8 mouse cellular contexts compared by ENCODE assay signal in the genomic region with DNA sequence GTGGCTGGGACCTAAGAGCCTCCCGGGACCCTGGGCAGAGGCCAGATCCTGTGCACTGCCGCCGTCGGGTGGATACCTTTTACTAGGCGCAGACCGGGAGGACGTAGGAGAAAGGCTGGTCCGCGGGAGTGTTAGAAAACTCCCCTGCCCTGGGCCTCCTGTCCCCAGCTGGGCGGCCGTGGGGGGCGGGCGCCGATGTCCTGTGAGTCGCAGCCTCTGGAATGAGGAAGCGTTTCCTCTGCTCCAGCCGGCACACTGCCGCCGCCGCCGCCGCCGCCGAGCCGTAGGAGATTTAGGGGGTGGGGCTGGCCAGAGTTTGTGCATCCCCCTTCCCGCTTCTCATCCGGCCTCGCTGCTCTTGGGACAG. TPM values are rescaled to one million over a fixed set of nuclear protein-coding genes. Genes with fewer than 3 reads are reported as not detected.
A peak's percentile ranks its signal among the peaks of the same experiment; 100 is the strongest.
DNase-seq lines count a peak whose midpoint lies in the region; ATAC-seq lines count a peak whose summit lies in the region.

No protein-coding gene starts in this region.

- no peaks in the 10 kb centered on the region for H3K27me3 ChIP-seq in heart, embryonic 16.5 days (ENCODE audit: control insufficient read depth, insufficient read depth, low read length)

- H3K27ac ChIP-seq in heart, embryonic 16.5 days (ENCODE audit: low read length): peak overlapping the region; percentile 100

- peak; percentile 58 for DNase-seq in CD4-positive helper T cell, adult 2 months (ENCODE audit: low read depth, low spot score)
- DNase-seq in kidney, postnatal 10 days: peak; percentile 94
- peak; percentile 88 for DNase-seq in lung, postnatal 25 days (ENCODE audit: low spot score)
- DNase-seq in right cerebral cortex, postnatal 14 days: peak; percentile 57
- DNase-seq in cerebellum, postnatal 36 days: no peak

- peak overlapping the region; percentile 98 for H3K4me3 ChIP-seq in heart, embryonic 16.5 days (ENCODE audit: low read length)

- peaks cover 31% of the 10 kb centered on the region for H3K4me1 ChIP-seq in heart, embryonic 16.5 days (ENCODE audit: control insufficient read depth, insufficient read depth, low read length)

- WGBS in heart, embryonic 16.5 days: under 1% methylated on average over 27 of the region's 28 CpGs

- peak overlapping the region; percentile 83 for H3K4me2 ChIP-seq in heart, embryonic 16.5 days (ENCODE audit: low read depth, low read length)

- peaks cover 10% of the 10 kb centered on the region for H3K36me3 ChIP-seq in heart, embryonic 16.5 days (ENCODE audit: control insufficient read depth, insufficient read depth)

- H3K9me3 ChIP-seq in heart, embryonic 16.5 days (replicated peaks; ENCODE audit: control insufficient read depth, low read length): no peaks in the 10 kb centered on the region

- ATAC-seq in activated CD4-positive, CD25-positive, alpha-beta regulatory T cell, adult 4 months: peak; percentile 3
- ATAC-seq in erythroid progenitor cell, adult 5-6 weeks (replicated peaks; ENCODE audit: low FRiP score, poor library complexity, severe bottlenecking): peak; percentile 48
- peak; percentile 89 for ATAC-seq in heart, embryonic 16.5 days (replicated peaks; ENCODE audit: extremely low read depth, insufficient read depth, low FRiP score)

- peak overlapping the region; percentile 97 for H3K9ac ChIP-seq in heart, embryonic 16.5 days (ENCODE audit: low read length)

RNA-seq across cellular contexts. Expression of a gene that starts 0.6 kb away (rescaled TPM):
- polyA plus RNA-seq in activated CD4-positive, CD25-positive, alpha-beta regulatory T cell, adult 4 months (2017; shearing (Covaris generic)): 10 to 100 TPM; 20.6 to 28.4 TPM
- 2.1 and 9.4 TPM in 2 replicates for total RNA-seq in erythroid progenitor cell, adult 5-6 weeks (2015; ENCODE audit: low replicate concordance)
- 3.3 and 6.9 TPM in 2 replicates for total RNA-seq in erythroid progenitor cell, adult 5-6 weeks (2017; ENCODE audit: low replicate concordance)
- polyA plus RNA-seq in heart, embryonic 16.5 days (2015; fragmentation: Nextera tagmentation; extraction: Ambion mirVana): 237 and 257 TPM in 2 replicates

RNA-seq across cellular contexts. Expression of a gene that starts 0.7 kb away (rescaled TPM):
- polyA plus RNA-seq in activated CD4-positive, CD25-positive, alpha-beta regulatory T cell, adult 4 months (2017; shearing (Covaris generic)): 10 to 100 TPM; 50.2 to 65.2 TPM
- 16.9 and 27.2 TPM in 2 replicates for total RNA-seq in erythroid progenitor cell, adult 5-6 weeks (2015; ENCODE audit: low replicate concordance)
- total RNA-seq in erythroid progenitor cell, adult 5-6 weeks (2017; ENCODE audit: low replicate concordance): 8.0 and 31.8 TPM in 2 replicates
- 105 and 113 TPM in 2 replicates for polyA plus RNA-seq in heart, embryonic 16.5 days (2015; fragmentation: Nextera tagmentation; extraction: Ambion mirVana)

RNA-seq across cellular contexts. Expression of a gene that starts 17.3 kb away (rescaled TPM):
- polyA plus RNA-seq in activated CD4-positive, CD25-positive, alpha-beta regulatory T cell, adult 4 months (2017; shearing (Covaris generic)): under 1 TPM in 1 of 2 experiments, not detected in 1; 0.19 TPM
- total RNA-seq in erythroid progenitor cell, adult 5-6 weeks (2015; ENCODE audit: low replicate concordance): not detected in 2 replicates
- total RNA-seq in erythroid progenitor cell, adult 5-6 weeks (2017; ENCODE audit: low replicate concordance): not detected in 2 replicates
- polyA plus RNA-seq in heart, embryonic 16.5 days (2015; fragmentation: Nextera tagmentation; extraction: Ambion mirVana): 2.2 and 2.9 TPM in 2 replicates

RNA-seq across cellular contexts. Expression of a gene that starts 21.4 kb away (rescaled TPM):
- 1 to 10 TPM; 8.6 to 8.9 TPM for polyA plus RNA-seq in activated CD4-positive, CD25-positive, alpha-beta regulatory T cell, adult 4 months (2017; shearing (Covaris generic))
- 5.9 and 11.9 TPM in 2 replicates for total RNA-seq in erythroid progenitor cell, adult 5-6 weeks (2015; ENCODE audit: low replicate concordance)
- total RNA-seq in erythroid progenitor cell, adult 5-6 weeks (2017; ENCODE audit: low replicate concordance): 7.7 and 15.1 TPM in 2 replicates
- polyA plus RNA-seq in heart, embryonic 16.5 days (2015; fragmentation: Nextera tagmentation; extraction: Ambion mirVana): 14.5 and 15.3 TPM in 2 replicates

RNA-seq across cellular contexts. Expression of a gene that starts 21.8 kb away (rescaled TPM):
- 1 to 10 TPM; 2.7 to 2.8 TPM for polyA plus RNA-seq in activated CD4-positive, CD25-positive, alpha-beta regulatory T cell, adult 4 months (2017; shearing (Covaris generic))
- 2.9 TPM in 1 of 2 replicates, not detected in the other for total RNA-seq in erythroid progenitor cell, adult 5-6 weeks (2015; ENCODE audit: low replicate concordance)
- 0.39 TPM in 1 of 2 replicates, not detected in the other for total RNA-seq in erythroid progenitor cell, adult 5-6 weeks (2017; ENCODE audit: low replicate concordance)
- 0.86 and 1.00 TPM in 2 replicates for polyA plus RNA-seq in heart, embryonic 16.5 days (2015; fragmentation: Nextera tagmentation; extraction: Ambion mirVana)

Comparison
In these comparisons a context has a peak if more than half of its experiments do, and no peak if none do; other contexts are left out.
1. DNase-seq: peak in CD4-positive helper T cell, adult 2 months (single experiment), kidney, postnatal 10 days (single experiment), lung, postnatal 25 days (single experiment) and right cerebral cortex, postnatal 14 days (single experiment); none in cerebellum, postnatal 36 days (0 of 2).
2. ATAC-seq: peak in every context shown above with its lines; median percentile 89 in heart, embryonic 16.5 days; 48 in erythroid progenitor cell, adult 5-6 weeks; 3 in activated CD4-positive, CD25-positive, alpha-beta regulatory T cell, adult 4 months.